Mouse (Mus musculus) cerebellum, adult 11-12 months (tissue): ENCODE data around the gene Bgn.

Experiments
- DNase-seq: peaks from one replicate; pipeline ENCODE4 v3.0.0; 2022

The Bgn gene

GRCm38 (mm10) chrX:73483484-73483810 is at the start of gene Bgn:
TSS of gene Bgn (plus strand) at chrX:73483602.
- no peak for DNase-seq

GRCm38 (mm10) chrX:73435252-73435651 is 48.1 kb upstream of the Bgn start, which contains the start of gene Trex2:
TSS of gene Trex2 (minus strand) at chrX:73435344.
- no peak for DNase-seq

GRCm38 (mm10) chrX:73441428-73441827 is 42.0 kb upstream of the Bgn start:
- DNase-seq: no peak

GRCm38 (mm10) chrX:73451949-73452348 is 31.5 kb upstream of the Bgn start:
- DNase-seq: peak; percentile 42

GRCm38 (mm10) chrX:73458877-73459392 is 24.5 kb upstream of the Bgn start, which contains the start of gene Haus7:
TSS of gene Haus7 (minus strand) at chrX:73459044.
- peak; percentile 95 for DNase-seq

DNA sequence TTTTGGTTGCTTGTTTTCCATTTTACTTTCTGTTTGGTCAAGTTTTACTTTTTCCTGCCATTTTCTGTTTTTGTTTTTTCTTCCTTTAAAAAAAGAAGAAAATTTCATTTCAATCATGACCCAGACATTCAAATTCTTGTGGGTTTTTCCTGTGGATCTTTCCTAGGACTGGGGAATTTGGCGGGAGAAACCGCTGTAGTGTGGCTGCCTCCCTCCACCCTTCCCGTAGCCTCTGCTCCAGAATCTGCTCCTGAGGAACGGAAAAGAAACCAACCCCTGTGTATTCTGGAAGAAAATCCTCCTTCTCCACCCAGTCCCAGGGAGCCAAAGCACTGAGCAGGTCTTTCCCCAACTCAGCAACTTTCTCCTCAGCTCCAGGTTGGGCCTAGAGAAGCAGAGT is 22.6 kb upstream of the Bgn start:
- no peak for DNase-seq

DNA sequence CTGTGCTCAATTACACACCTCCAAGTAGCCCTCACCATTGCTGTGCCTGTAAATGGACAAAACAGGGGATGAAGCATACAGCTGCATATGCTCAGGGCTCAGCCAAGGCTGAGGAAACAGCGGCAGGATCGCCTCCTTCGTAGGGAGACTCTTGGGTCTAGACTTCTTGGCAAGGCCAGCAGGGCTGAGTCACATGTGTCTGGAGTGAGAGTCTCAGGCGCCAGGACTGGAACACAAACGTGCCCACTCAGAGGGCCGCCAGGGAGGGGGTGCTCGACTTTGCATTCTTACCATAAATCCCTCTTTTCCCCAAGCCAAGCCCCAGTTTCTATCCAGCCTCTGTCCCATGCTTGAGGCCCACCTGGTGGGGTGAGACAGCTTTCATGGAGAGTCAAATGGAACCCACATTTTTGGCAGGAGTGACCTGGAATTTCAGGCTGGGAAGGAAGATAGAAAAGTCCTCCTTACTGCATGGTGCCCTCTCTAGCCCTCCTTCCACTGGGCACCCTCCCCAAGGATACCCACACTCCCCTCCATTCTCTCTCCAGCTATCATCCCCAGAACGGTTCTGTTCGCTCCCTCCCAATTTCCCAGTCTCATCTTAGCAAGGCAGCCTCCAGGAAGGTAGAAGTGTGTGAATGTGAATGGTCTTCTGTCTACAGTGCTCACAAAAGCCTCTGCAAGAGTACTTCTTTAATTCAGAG is 17.8 kb upstream of the Bgn start:
- DNase-seq: no peak

DNA sequence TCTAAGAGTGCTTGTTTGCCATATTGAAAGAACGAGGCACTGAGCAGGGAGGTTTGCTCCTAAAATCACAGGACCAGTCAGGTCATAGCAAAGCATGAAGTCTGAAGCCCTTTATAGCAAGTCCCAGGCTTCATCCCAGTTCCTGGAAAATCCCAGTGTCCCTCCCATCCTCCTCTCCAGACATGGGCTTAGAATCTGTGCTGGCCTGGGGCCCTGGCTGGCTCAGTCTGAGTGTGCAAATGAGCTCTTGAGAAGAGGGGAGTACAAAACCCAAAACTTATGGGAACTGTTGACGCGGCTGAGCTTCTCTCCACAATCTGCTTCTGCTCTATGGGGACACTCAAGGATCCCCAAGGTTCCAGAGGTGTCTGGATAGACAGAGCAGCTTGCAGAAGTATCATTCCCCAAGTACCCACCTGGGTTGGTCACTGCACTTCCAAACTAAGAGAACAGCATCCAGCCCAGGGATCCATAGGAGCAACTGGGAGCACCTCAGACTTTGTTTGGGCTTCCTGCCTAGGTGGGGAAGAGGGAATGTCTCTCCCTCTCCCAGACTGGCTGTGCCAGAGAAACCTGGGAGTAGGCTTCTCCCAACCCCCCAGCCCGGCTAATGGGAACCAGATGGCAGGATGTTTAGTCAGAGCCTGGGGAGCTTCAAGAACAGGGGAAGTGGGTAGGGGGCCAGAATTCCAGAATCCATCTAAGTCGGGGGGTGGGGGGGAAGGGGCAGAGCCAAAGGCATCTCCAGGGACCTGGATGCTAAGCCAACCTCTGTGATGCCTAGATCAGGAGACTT is 15.8 kb upstream of the Bgn start:
- no peak for DNase-seq

- DNase-seq: no peak
These were observed 15.1 kb upstream of the Bgn start for GRCm38 (mm10) chrX:73468330-73468729.

GRCm38 (mm10) chrX:73468752-73469151 is 14.7 kb upstream of the Bgn start:
- DNase-seq: no peak

DNA sequence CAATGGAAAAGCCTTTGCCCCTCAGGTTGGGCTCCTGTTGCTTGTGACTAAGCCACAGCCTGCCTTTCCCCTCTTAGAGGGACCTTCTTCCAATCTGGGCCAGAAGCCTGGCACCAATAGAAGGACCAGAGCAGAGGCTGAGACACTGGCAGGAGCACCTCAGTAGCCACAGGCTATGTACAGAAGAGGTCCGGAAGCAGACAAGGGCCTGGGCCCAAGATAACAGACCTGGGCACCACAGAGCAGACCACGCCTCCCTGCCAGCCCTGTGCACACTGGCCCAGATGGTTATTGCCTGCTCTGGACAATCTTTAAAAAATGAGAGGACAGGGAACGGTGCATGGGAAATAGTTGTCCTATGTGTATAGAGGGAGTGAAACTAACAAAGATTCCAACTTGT is 11.6 kb upstream of the Bgn start:
- no peak for DNase-seq

GRCm38 (mm10) chrX:73474340-73475165 is 8.8 kb upstream of the Bgn start:
- no peak for DNase-seq

DNA sequence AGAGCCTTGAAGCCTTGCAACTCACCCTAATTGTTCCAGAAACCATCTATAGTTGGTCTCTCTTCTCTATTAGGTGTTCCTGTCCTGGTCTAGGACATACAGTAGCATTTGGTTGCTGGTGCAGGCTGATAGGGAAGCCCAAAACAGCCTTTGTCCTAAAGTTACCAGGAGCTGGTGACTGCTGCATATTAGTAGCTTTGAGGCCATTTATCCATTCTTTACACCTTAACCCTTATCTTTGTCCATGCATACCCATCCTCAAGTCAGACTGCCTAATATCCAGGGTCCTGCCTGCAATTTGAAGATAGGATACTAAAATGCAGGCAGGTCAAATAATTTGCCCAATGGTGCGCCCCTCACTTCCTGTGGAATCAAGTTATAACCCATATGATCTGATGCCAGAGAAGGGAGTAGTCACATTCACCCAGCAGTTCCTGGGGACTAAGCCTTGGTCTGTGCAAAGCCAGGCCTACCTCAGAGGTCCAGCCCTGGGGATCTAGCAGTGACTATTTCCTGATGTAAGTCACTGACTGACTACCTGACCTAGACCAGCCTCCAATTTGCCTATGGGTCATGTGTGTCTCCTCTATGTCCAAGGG is 7.6 kb upstream of the Bgn start:
- no peak for DNase-seq

DNA sequence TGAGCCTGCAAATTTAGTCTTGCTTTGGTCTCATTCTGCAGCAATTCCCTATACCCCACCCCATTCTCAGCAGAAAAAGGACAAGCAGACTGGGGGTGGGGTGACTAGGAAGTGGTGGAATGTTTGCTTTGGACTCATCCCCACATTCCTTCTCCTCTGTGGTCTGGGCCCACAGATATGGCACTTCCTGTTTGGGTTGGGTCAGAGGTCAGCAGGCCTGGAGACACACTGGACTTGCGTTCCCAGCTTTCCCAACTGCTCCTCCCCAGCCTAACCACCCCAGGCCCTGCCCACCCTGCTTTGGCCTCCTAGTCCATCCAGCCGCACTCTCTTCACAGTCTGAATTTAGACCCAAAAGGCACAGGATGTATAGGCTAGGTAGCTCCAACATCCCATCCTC is 6.8 kb upstream of the Bgn start:
- no peak for DNase-seq

- no peak for DNase-seq
These were observed 5.9 kb upstream of the Bgn start for GRCm38 (mm10) chrX:73477500-73477899.

DNA sequence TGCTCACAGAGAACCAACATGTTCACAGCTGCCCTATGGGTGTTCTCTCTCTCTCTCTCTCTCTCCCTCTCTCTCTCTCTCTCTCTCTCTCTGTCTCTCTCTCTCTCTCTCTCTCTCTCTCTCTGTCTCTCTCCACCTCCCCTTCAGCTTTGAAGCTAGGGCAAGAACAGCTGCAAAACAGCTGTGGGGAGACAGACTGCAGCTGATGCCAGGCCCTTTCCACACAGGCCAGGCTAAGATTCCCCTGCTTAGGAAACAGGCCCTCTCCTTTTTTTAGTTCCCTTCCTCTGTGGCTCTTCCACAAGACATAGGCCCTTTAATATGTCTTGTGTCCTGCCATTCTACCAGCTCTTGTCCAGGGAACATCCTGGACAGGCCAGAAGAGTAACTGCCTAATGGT is 3.7 kb upstream of the Bgn start:
- DNase-seq: no peak

DNA sequence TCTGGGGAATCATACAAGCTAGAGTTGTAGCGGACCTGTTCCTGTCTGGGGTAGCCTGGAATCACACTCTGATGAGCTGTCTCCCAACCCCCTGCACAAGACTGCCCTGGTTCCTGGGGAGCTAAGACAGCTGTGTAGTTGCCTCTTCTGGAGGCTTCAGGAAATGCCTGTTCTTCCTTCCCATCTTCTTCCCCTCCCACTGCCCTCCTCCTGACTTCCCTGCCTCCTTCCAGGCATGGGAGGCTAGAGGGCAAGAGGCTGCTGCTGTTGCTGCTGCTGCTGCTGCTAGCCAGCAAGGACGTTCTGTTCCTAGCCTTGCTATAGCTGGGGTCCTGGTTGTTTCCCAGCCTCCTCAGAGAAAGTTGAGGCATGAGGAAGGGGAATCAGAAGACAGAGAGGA is 3.1 kb upstream of the Bgn start:
- no peak for DNase-seq

- DNase-seq: no peak
These were observed 539 bp upstream of the Bgn start for GRCm38 (mm10) chrX:73482643-73483483.

- DNase-seq: no peak
These were observed 674 bp downstream of the Bgn start for GRCm38 (mm10) chrX:73484076-73484475.

DNA sequence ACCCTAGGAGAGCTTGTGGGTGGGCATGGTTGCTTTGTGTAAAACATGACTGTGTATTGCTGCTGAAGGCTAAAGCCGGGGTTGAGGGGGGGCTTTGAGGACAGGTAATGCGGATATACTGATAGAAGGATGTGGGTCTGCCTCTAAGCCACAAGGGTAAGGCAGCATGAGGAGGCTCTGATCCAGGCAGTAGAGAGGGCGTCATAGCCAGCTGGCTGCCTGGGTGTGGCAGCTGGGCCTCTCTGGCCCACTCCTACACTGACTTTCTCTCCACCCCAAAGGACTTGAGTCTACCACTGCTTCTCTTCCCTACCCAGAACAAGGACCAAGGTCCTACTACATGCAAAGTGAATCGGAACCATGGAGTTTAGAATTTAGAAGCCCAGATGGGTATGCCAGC is 1.5 kb downstream of the Bgn start:
- no peak for DNase-seq

DNA sequence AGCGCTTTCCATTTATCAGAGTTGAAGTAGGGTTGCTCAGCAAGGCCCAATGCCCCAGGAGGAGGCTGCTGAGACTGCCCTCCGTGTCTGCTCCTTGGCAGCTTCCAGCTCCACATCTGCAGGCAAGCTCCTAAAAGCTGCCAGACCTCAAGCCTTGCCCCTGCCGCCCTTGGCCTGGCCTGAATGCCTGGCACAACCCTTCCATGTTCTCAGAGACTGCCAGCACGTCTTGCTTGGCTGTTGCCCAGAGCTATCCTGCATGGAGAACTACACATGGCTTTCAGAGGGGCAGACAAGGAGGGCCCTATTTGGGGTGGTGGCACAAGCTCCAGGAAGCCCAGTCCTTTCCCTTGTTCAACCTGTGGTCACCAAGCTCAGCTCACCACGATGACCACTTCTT is 3.5 kb downstream of the Bgn start:
- DNase-seq: no peak

- DNase-seq: no peak
These were observed 6.8 kb downstream of the Bgn start for GRCm38 (mm10) chrX:73490186-73490585.
